Mouse (Mus musculus) kidney, embryonic 14.5 days (tissue): ENCODE data around the gene Utp15. TPM values are rescaled to one million over a fixed set of nuclear protein-coding genes. Genes with fewer than 3 reads are reported as not detected.

ENCODE experiments used
- ATAC-seq: fragments of 200-750 bp; cut with Nextera tagmentation; 2 replicates; pipeline ENCODE4 v1.8.0; 2017; ENCODE audit warnings: moderate number of reproducible peaks, mild to moderate bottlenecking, moderate TSS enrichment, moderate library complexity; ENCODE audit not compliant: low FRiP score, low TSS enrichment
- H3K27ac ChIP-seq: fragments of 300-500 bp; sonication (generic); 2 replicates; pipeline ENCODE4 v1.5.1; 2014; ENCODE audit warnings: low read depth, mild to moderate bottlenecking, low read length, moderate library complexity, mixed read lengths
- H3K27me3 ChIP-seq: fragments of 300-500 bp; sonication (generic); 2 replicates; pipeline ENCODE4 v1.6.1; 2014; ENCODE audit warnings: mild to moderate bottlenecking, low read length; ENCODE audit not compliant: control insufficient read depth, insufficient read depth
- H3K36me3 ChIP-seq: fragments of 300-500 bp; sonication (generic); 2 replicates; pipeline ENCODE4 v1.6.1; 2014; ENCODE audit warnings: low read length, mixed read lengths; ENCODE audit not compliant: control insufficient read depth, insufficient read depth
- H3K4me1 ChIP-seq: fragments of 300-500 bp; sonication (generic); 2 replicates; pipeline ENCODE4 v1.6.1; 2014; ENCODE audit warnings: low read length, mixed read lengths; ENCODE audit not compliant: control insufficient read depth, insufficient read depth
- H3K4me2 ChIP-seq: fragments of 300-500 bp; sonication (generic); replicated peaks from 2 replicates; pipeline ENCODE4 v1.6.1; 2014; ENCODE audit warnings: low read depth, mild to moderate bottlenecking, low read length
- H3K4me3 ChIP-seq: fragments of 300-500 bp; sonication (generic); 2 replicates; pipeline ENCODE4 v1.5.1; 2014; ENCODE audit warnings: mild to moderate bottlenecking, low read length
- H3K9ac ChIP-seq: fragments of 300-500 bp; sonication (generic); 2 replicates; pipeline ENCODE4 v1.6.1; 2014; ENCODE audit warnings: low read depth, mild to moderate bottlenecking, low read length, moderate library complexity
- H3K9me3 ChIP-seq: fragments of 300-500 bp; sonication (generic); 2 replicates; pipeline ENCODE4 v1.6.1; 2016; ENCODE audit warnings: low read length; ENCODE audit not compliant: control insufficient read depth
- WGBS: fragments of 180-500 bp; shearing (Covaris S2); extraction: QIAGEN DNeasy Blood & Tissue Kit; methylation state at CpG from one replicate; pipeline ENCODE4 v1.1.7; 2014; 5-methylcytosine and 5-hydroxymethylcytosine counted together
- polyA plus RNA-seq: library from polyadenylated mRNA; unstranded; fragments of >200 nt; fragmentation: Nextera tagmentation; extraction: Ambion mirVana; gene quantifications from 2 replicates; pipeline ENCODE4 v1.2.1, GENCODE M21; 2014

Gene Utp15
- polyA plus RNA-seq, 1 experiment from 2014 or later = 42.2 TPM

- Histone ChIP-seq H3K4me2 (peak overlapping the region; percentile 83), H3K4me3 (peak overlapping the region; percentile 49), H3K36me3 (no peaks in the 10 kb centered on the region), H3K4me1 (peaks cover 10% of the 10 kb centered on the region; the same call in 1 of the 2 replicates), H3K9me3 (no peaks in the 10 kb centered on the region), H3K27me3 (no peaks in the 10 kb centered on the region), H3K9ac (peak overlapping the region; percentile 64; the same call in 1 of the 2 replicates), H3K27ac (peak overlapping the region; percentile 68)
- WGBS = 13% methylated on average over 8 of the region's 8 CpGs
- peak; percentile 37 for ATAC-seq
Measured at GRCm38 (mm10) chr13:98205111-98205510, 57.7 kb downstream of the Utp15 start.

GRCm38 (mm10) chr13:98204371-98204770 is 58.5 kb downstream of the Utp15 start:
- Histone ChIP-seq H3K27me3 (no peaks in the 10 kb centered on the region), H3K27ac (no peak overlapping the region), H3K4me2 (no peak overlapping the region), H3K4me1 (peaks cover 10% of the 10 kb centered on the region; the same call in 1 of the 2 replicates), H3K4me3 (no peak overlapping the region), H3K36me3 (no peaks in the 10 kb centered on the region), H3K9me3 (no peaks in the 10 kb centered on the region), H3K9ac (no peak overlapping the region)
- ATAC-seq = no peak
- 90% methylated on average over 8 of the region's 8 CpGs for WGBS

- Histone ChIP-seq H3K4me3 (no peak overlapping the region), H3K4me1 (peaks cover 15% of the 10 kb centered on the region; the same call in 1 of the 2 replicates), H3K4me2 (no peak overlapping the region), H3K9me3 (no peaks in the 10 kb centered on the region), H3K36me3 (no peaks in the 10 kb centered on the region), H3K27ac (no peak overlapping the region), H3K27me3 (no peaks in the 10 kb centered on the region), H3K9ac (no peak overlapping the region)
- no peak for ATAC-seq
- WGBS = 66% methylated on average over 9 of the region's 9 CpGs
Measured at GRCm38 (mm10) chr13:98201436-98201835, 61.4 kb downstream of the Utp15 start.

Other genes with a start within 250 kb of the Utp15 start
- gene Arhgef28, start 56.6 kb downstream of the Utp15 start, polyA plus RNA-seq = 33.7 and 38.6 TPM in 2 replicates
- 18.7 and 21.4 TPM in 2 replicates for gene Ankra2, start within 50 bp of the Utp15 start, polyA plus RNA-seq
- not detected in 2 replicates for gene Gm21976, start 16.8 kb upstream of the Utp15 start, polyA plus RNA-seq
- 811 and 923 TPM in 2 replicates for gene Btf3, start 54.0 kb upstream of the Utp15 start, polyA plus RNA-seq
- gene Foxd1, start 91.2 kb upstream of the Utp15 start, polyA plus RNA-seq = 8.5 and 12.8 TPM in 2 replicates
- gene Gm10320, start 229.0 kb upstream of the Utp15 start, polyA plus RNA-seq = 1.2 TPM in 2 replicates